Mouse (Mus musculus) splenic B cell, adult 2 months (primary cell): ENCODE results near the gene Aff3.

Experiments
- DNase-seq: peaks from one replicate; pipeline ENCODE4 v3.0.0-alpha.2; 2011; ENCODE audit warnings: low read depth, low spot score
- H3K27me3 ChIP-seq: 2 replicates; pipeline ENCODE4 v1.6.1; 2012; ENCODE audit warnings: mild to moderate bottlenecking, low read length, moderate library complexity, mixed read lengths; ENCODE audit not compliant: control insufficient read depth, poor library complexity, insufficient read depth, severe bottlenecking
- H3K36me3 ChIP-seq: 2 replicates; pipeline ENCODE4 v1.6.1; 2012; ENCODE audit warnings: mild to moderate bottlenecking, low read length, moderate library complexity, mixed read lengths; ENCODE audit not compliant: control insufficient read depth, poor library complexity, insufficient read depth, severe bottlenecking

The Aff3 gene

DNA sequence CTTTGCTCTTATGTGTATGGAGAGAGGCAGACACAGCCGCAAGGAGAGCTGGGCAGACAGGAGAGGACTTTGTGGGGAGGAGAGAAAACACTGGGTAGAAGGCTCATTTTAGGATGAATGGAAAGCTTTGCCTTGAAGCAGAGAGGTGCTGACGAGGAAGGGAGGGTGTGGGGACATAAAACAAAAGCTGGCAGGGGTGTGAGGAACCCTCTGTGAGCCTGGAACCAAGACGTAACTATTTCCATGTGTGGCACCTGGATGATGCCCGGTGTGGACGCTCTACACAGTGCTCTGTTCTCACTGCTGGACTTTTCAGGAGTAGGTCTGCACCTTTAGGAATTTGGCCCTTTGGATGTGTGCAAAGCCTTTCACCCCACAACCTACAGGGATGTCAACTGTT is 447.7 kb downstream of the Aff3 start:
- Histone ChIP-seq H3K36me3 (peaks cover 10% of the 10 kb centered on the region; the same call in 1 of the 2 replicates), H3K27me3 (no peaks in the 10 kb centered on the region)
- DNase-seq, result no peak

DNA sequence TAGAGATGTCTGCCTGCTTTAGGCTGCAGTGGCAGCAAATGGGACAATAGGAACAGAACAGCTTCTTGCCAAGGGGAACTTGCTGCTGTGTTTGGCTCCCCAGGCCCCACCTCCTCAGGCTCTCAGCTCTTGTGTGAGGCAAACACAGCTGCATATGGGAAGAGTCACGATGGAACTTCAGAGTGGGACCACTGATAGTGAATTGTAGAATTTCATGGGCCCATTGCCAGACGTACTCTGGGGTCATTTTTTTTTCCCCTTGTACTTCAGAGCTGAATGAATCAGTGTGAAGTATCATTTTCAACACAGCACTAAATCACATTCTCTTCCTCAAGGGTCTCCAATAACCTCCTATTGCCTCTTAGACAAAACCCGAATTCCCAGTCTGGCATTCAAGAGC is 451.4 kb downstream of the Aff3 start:
- H3K36me3 ChIP-seq, result peaks cover 16% of the 10 kb centered on the region
- DNase-seq, result no peak

DNA sequence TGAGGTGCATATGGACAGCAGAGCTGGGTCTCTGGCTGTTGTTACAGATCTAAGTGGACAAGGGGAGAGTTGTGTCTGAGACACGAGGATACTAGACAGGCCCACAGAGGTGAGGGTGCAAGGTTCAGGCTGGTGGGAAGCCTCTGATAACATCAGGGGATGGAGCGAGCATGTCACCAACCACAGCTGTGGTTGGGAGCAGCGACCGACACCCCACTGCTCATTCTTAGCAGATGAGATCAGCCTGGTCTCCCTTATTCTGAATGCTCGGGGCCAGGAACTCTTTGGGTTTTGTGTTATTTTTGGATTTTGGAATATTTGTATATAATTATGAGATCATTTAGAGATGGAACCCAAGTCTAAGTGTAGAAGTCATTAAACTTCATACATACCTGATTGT is 452.4 kb downstream of the Aff3 start:
- H3K36me3 ChIP-seq, result peaks cover 13% of the 10 kb centered on the region
- no peak for DNase-seq

More for the DNA sequence above, 451.4 kb downstream of the Aff3 start:
- no peaks in the 10 kb centered on the region for H3K27me3 ChIP-seq

DNA sequence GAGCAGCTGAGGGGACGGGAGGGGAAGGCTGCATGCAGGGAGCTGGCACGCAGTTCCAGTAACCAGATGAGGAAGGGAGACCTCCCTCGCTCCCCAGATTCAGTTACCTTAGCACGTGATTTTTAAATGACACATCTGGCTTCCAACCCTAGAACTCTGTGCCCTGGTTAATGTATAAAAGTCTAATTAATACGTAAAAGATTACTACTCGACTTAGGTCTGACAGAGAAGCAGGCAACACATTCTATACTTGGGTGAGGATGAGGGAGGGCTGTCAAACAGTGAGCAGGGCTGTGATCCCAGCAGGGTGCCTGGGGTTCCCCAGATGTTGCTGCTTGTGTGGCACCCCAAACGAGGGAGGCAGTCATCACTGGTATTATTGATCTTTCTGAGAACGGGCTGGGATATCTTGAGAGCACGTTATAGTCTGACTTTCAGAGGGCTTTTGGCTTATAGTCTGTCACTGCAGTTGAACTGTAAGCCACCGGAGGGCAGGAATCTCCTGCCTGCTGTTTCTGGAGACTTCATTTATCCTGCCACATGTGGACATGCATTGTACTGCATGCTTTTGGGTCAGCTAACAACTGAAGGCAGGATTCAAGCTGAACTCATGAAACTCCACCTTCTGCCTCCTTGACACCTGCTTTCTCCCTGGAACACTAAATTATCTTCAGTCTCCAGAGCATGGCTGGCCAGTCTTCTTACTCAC is 462.1 kb downstream of the Aff3 start:
- Histone ChIP-seq H3K27me3 (no peaks in the 10 kb centered on the region), H3K36me3 (peaks cover 12% of the 10 kb centered on the region)
- DNase-seq, result peak; percentile 13

More for the DNA sequence above, 452.4 kb downstream of the Aff3 start:
- no peaks in the 10 kb centered on the region for H3K27me3 ChIP-seq

DNA sequence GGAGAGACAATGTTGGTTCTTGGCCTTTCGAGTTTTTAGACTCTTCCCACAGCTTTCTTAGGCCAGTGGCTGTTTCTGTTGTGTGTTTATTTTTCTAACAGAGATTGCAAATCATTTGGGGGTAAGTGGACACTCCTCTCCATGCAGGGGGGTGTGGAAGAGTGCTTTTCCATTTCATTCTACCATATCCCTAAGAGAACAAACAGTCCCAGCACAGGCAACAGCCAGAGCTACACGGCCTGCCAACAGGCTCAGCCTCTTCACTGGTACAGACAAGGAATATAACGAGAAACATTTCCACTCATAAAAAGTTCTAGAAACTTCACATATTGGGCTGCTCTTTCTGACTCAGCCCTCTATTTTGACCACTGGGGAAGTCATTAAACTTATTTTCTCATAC is 463.0 kb downstream of the Aff3 start:
- no peak for DNase-seq
- Histone ChIP-seq H3K27me3 (no peaks in the 10 kb centered on the region), H3K36me3 (peaks cover 15% of the 10 kb centered on the region)

DNA sequence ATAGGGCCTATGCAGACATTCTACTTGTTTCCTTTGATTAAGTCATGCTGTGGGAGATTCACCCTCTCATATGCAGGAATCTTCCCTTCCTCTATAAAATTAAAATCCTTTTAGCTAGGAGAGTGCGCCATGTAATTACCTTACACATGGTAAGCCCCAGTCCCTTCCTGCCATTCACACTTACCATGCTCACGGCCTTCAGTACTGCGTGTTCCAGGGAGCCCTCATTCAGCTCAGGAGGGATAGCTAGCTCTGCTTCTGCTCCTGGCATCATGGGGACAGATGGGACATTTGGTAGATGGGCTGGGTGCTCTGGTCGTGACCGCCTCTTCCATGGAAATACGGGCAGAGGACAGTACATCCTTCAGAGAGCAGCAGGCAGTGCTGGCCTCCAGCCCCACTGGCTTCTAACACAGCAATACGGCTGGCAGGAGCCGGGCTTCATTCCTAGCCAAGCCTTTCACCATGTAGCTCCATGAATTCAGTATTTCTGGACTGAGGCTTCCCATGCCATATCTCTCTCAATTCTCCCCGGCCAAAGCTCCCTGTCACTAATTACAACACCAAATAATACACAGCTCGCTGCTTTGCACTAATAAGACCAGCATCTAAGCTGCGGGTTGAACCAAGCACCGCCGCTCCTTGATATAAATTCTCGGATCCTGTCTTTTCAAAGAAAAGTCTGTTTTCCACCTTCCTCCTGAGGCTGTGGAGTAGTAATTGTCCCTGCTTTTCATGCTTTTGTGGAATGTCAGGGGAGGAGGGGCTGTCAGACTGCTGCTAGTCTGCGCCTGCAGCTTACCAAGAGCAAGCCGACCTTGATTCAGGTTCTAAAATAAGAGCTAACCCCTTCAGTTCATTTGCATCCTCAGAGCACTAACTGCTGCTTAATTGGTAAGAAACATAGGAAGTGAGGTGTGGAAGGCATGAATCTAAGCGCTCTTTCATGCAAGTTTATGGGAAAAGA is 464.8 kb downstream of the Aff3 start:
- DNase-seq, result no peak
- Histone ChIP-seq H3K36me3 (peaks cover 20% of the 10 kb centered on the region), H3K27me3 (no peaks in the 10 kb centered on the region)

DNA sequence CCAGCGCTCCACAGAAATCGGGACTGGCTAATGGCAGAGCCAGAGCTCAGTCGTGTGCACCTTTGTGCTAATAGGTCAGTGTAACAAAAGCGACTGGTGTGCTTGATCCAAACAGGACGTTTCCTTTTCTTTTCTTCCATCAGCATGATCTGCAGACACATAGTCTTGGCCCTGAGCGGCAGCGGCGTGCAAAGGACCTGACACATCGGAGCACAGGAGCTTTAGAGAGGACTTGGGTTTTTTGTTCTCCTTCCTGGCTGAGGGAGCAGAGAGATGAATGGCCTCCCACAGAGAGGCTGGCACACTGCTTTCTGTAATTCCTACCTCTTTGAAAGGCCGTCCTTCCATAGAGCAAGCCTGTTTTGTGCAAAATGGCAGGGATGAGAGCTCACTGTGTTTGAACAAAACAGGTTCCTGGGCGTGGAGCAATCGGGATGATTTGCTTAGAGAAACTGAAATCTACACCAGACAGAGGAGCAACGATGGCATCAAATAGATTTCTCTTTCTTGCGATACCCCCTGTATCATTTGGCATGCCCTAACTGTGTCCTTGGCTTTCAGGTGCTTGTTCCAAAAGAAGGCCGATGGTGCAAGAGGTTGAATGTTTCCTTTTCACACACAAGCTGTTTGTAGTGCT is 466.2 kb downstream of the Aff3 start:
- DNase-seq, result no peak
- no peaks in the 10 kb centered on the region for H3K27me3 ChIP-seq
- peaks cover 17% of the 10 kb centered on the region for H3K36me3 ChIP-seq

DNA sequence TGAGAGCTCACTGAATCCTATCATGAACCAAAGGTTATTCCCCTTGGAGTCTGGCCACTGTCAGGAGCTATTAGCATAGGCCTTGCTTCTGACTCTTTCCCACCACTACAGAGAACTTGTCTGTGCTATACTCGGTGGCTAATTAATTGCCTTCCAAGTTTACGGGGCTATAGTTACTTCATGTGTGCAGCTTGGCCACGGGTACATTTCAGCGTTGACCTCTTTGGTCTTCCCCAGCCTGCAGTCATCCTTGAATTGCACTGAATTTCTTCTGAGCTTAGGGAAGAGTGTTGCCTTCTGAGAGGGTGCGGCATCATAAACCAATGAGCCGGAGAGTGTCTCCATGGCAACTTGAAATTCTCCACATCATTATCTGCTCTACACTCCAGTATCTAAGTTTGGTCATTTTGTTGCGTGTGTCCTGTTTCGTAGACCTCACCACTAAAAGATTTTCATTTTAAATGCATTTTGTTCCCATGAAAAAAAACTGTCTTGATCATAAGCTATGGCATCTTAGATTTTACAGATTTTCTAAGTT is 467.5 kb downstream of the Aff3 start:
- no peak for DNase-seq
- no peaks in the 10 kb centered on the region for H3K27me3 ChIP-seq
- peaks cover 13% of the 10 kb centered on the region for H3K36me3 ChIP-seq

DNA sequence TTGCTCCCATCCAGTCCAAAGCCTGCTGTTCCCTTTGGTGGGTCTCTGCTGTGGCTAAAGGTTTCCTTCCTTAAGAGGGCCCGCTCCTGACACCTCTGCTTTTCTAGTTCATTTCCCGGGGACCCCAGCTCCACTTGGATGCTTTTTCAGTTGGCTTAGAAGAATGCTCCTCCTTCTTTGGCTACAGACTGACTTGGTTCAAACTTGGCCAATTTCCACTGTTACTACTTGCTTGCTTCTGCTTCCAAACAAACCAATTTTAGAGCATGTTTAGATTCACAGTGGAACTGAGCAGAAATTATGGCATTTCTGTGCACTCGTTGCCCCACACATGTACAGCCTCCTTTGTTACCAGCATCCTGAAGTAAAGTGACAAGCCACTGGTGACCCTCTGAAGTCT is 469.0 kb downstream of the Aff3 start:
- H3K36me3 ChIP-seq, result peaks cover 17% of the 10 kb centered on the region
- DNase-seq, result no peak
- H3K27me3 ChIP-seq, result no peaks in the 10 kb centered on the region

DNA sequence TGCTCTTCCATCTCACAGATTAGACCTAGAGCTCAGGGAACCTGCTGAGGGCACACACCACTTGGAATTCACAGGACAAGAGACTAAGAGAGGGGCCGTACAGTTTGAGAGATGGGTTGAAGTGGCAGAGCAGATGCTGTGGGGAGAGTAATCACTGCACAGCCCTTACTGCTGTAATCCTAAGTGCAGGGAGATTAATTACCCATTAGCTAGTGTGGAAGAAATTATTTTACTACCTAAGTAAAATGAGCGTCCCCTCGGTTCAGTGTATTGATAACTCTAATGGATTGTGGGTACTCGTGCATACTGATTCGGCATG is 478.6 kb downstream of the Aff3 start:
- Histone ChIP-seq H3K36me3 (peaks cover 8% of the 10 kb centered on the region), H3K27me3 (no peaks in the 10 kb centered on the region)
- DNase-seq, result no peak

DNA sequence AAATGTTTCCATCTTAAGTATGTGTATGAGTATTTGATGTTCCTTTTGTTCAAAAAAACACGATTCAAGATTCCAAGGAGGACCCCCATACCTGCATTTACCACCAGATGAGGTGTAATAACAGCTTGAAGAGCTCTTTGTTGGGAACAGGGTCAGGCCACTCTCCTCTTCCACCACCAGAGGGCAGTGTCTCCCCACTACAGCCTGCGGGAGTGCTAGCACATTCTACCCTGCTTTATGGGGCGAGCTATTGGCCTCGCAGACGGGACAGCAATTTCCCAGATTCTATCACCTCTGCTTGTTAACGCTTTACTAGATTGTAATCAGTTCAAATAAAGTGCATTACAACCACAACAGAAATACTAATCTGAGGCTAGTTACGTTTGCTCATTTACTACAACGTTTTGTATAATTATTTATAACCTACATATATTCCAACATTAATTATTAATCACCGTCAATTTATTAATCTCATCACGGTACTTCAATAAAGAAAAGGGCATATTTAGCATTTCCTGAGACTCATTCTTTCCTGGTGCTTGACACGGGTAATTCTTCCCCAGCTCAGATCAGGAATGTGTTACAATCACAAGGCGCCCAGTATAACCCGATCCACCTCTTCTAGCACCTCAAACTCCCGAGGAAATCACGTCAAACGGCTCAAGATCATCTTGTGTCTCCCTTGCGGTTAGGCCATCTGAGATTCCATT is 479.1 kb downstream of the Aff3 start:
- Histone ChIP-seq H3K36me3 (peaks cover 8% of the 10 kb centered on the region), H3K27me3 (no peaks in the 10 kb centered on the region)
- DNase-seq, result peak; percentile 78

DNA sequence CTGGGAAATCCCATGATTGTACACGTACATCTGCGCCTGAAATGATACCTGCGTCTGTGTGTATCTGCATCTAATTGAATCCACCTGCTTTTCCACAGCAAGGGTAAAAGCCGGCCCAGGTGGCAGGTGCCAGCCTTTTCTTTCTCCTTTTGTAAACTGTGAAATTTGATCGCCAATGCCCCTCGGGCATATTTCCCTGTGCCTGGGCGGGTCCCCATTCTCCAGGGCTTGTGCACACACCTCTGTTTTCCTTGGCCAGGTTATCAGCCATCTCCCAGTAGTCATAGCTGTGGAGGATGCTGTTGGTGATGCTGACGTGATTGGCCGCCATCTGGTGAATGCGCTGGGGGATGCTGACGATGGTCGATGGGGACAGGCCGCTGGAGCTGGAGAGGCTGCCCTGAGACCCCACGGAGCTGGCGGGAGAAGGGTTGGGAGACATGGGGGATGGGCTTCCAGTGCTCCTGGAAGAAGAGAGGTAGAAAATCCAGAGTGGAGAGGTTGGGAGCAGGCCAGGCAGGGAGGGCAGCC is 483.7 kb downstream of the Aff3 start:
- peaks cover 7% of the 10 kb centered on the region for H3K36me3 ChIP-seq
- no peak for DNase-seq
- no peaks in the 10 kb centered on the region for H3K27me3 ChIP-seq

DNA sequence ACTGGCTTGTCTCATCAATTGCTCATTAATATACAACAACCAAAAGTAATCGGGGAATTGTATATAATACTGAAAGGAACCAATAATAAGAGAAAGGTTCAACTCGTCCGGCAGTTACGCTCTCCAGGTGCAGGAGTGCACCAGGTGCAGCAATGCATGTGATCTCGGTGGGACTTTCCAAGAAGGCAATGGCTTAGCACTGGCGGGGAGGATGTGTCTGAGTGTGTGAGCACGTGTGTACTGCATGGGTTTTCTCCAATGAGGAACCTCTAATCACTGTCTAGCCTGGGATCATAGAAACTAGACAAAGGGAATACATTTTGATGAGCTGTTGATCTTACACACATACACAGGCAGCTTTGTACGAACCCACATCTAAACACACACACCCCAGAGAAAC is 485.8 kb downstream of the Aff3 start:
- H3K36me3 ChIP-seq, result peaks cover 4% of the 10 kb centered on the region
- DNase-seq, result no peak
- H3K27me3 ChIP-seq, result no peaks in the 10 kb centered on the region

DNA sequence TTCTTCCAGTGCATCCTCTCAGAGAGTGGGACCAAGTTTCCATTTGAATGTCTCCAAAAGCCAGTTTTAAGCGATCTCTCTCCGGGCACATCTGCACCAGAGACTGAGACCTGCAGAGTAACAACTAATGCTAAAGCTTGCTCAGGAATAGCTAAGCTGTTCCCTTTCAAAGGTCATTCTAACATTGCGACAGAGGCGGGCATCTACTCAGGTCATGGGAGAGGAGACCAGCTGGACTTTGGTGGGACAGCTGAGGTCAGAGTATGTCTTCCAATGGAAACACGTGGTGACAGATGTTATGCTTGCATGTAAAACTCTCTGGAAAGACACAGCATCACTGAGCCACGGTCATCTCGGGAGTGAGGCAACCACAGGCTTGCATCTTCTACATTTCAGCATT is 488.7 kb downstream of the Aff3 start:
- no peaks in the 10 kb centered on the region; the same call in 1 of the 2 replicates for H3K36me3 ChIP-seq
- no peaks in the 10 kb centered on the region for H3K27me3 ChIP-seq
- no peak for DNase-seq
